9 mouse cellular contexts compared by ENCODE assay signal in genomic region chr5:113119861-113120465, GRCm38 (mm10). TPM values are rescaled to one million over a fixed set of nuclear protein-coding genes. Genes with fewer than 3 reads are reported as not detected.
DNase-seq lines count a peak whose midpoint lies in the region; ATAC-seq and TF ChIP-seq lines count a peak whose summit lies in the region.
"Had no signal": no experiment of that assay in that cellular context is flagged by ENCODE, and none has a peak within 500 bp of the region (broad histone marks: within the 10 kb centered on the region; RNA-seq: fewer than 3 reads in every experiment).

No protein-coding gene starts in this region.

- no peak for ATAC-seq in heart, embryonic 11.5 days (replicated peaks; ENCODE audit: insufficient number of reproducible peaks, low FRiP score, low TSS enrichment)
- ATAC-seq in frontal cortex, adult (ENCODE audit: low TSS enrichment): peak; percentile 86
- peak; percentile 10 for ATAC-seq in liver, embryonic 13.5 days (ENCODE audit: low read depth)

- H3K4me2 ChIP-seq in heart, embryonic 11.5 days: peak overlapping the region; percentile 9; the same call in 1 of the 2 replicates
- H3K4me2 ChIP-seq in liver, embryonic 13.5 days: peak overlapping the region; percentile 66

- WGBS in heart, embryonic 11.5 days (ENCODE audit: insufficient replicate concordance): 30% methylated on average over 13 of the region's 13 CpGs
- WGBS in liver, embryonic 13.5 days (ENCODE audit: insufficient replicate concordance): 10% methylated on average over 13 of the region's 13 CpGs
- WGBS in lung, adult 2 months: 32% methylated on average over 13 of the region's 13 CpGs

- DNase-seq in heart, postnatal 14 days: no peak
- peak; percentile 67 for DNase-seq in 416B (ENCODE audit: low read depth)
- DNase-seq in liver, embryonic 13.5 days: no peak
- no peak for DNase-seq in ovary, postnatal 10 days (ENCODE audit: low spot score)
- no peak for DNase-seq in lung, adult 2 months
- no peak for DNase-seq in embryo, embryonic 10.5 days (ENCODE audit: low spot score)
- DNase-seq: spleen, adult 18-20 months had no signal

- no peaks in the 10 kb centered on the region for H3K9me3 ChIP-seq in heart, embryonic 11.5 days (replicated peaks; ENCODE audit: control insufficient read depth, low read length)
- H3K9me3 ChIP-seq in liver, embryonic 13.5 days (replicated peaks): no peaks in the 10 kb centered on the region

- intact Hi-C loops in heart, postnatal 14 days (cut with DNase I): no loop called here

- TF ChIP-seq CTCF in lung, adult 2 months (IDR thresholded peaks at IDR 0.05; ENCODE audit: insufficient read depth, low read length): no peak

- H3K27me3 ChIP-seq in heart, embryonic 11.5 days (ENCODE audit: control insufficient read depth, insufficient read depth, low read length): no peaks in the 10 kb centered on the region
- H3K27me3 ChIP-seq in liver, embryonic 13.5 days: no peaks in the 10 kb centered on the region

- H3K4me1 ChIP-seq in heart, embryonic 11.5 days (ENCODE audit: control insufficient read depth, insufficient read depth, low read length): peaks cover 68% of the 10 kb centered on the region
- peaks cover 63% of the 10 kb centered on the region for H3K4me1 ChIP-seq in liver, embryonic 13.5 days (replicated peaks)
- H3K4me1 ChIP-seq in lung, adult 2 months (ENCODE audit: control insufficient read depth, insufficient read depth, low read length): peaks cover 15% of the 10 kb centered on the region

- 0 out of 2 replicates have a peak overlapping the region, but pooled peaks have one; percentile 3 for H3K27ac ChIP-seq in heart, embryonic 11.5 days (ENCODE audit: low read depth, low read length)
- peak overlapping the region; percentile 74 for H3K27ac ChIP-seq in liver, embryonic 13.5 days

- peak overlapping the region; percentile 52 for H3K9ac ChIP-seq in heart, embryonic 11.5 days (ENCODE audit: low read depth, low read length)
- H3K9ac ChIP-seq in liver, embryonic 13.5 days: peak overlapping the region; percentile 57

- no peak for TF ChIP-seq POLR2A in lung, adult 2 months (IDR thresholded peaks at IDR 0.05; ENCODE audit: borderline replicate concordance, extremely low read depth, low read depth, low read length)

- no peaks in the 10 kb centered on the region for H3K36me3 ChIP-seq in heart, embryonic 11.5 days (ENCODE audit: control insufficient read depth, insufficient read depth, low read length)
- no peaks in the 10 kb centered on the region for H3K36me3 ChIP-seq in liver, embryonic 13.5 days

- H3K4me3 ChIP-seq in heart, embryonic 11.5 days (ENCODE audit: low read depth, low read length): no peak overlapping the region
- H3K4me3 ChIP-seq in liver, embryonic 13.5 days (replicated peaks): peak overlapping the region; percentile 37
- no peak overlapping the region for H3K4me3 ChIP-seq in lung, adult 2 months (replicated peaks; ENCODE audit: extremely low read depth, low read depth, low read length)

RNA-seq across cellular contexts. Expression of gene Crybb3, which starts 38.6 kb away (rescaled TPM):
- 0.56 and 0.77 TPM in 2 replicates for polyA plus RNA-seq in heart, embryonic 11.5 days (2014; fragmentation: Nextera tagmentation; extraction: Ambion mirVana)
- total RNA-seq in heart, postnatal 14 days (2021): 1 to 10 TPM; 2.8 to 2.9 TPM
- polyA plus RNA-seq in liver, embryonic 13.5 days (2015; fragmentation: Nextera tagmentation; extraction: Ambion mirVana): not detected in 2 replicates
- 5.2 and 5.7 TPM in 2 replicates for polyA plus RNA-seq in lung, adult 2 months (2012; rRNA removed)

RNA-seq across cellular contexts. Expression of gene Crybb2, which starts 50.0 kb away (rescaled TPM):
- polyA plus RNA-seq in heart, embryonic 11.5 days (2014; fragmentation: Nextera tagmentation; extraction: Ambion mirVana): not detected in 2 replicates
- total RNA-seq in heart, postnatal 14 days (2021): not detected
- polyA plus RNA-seq in liver, embryonic 13.5 days (2015; fragmentation: Nextera tagmentation; extraction: Ambion mirVana): not detected in 2 replicates
- polyA plus RNA-seq in lung, adult 2 months (2012; rRNA removed): not detected in 2 replicates
